Comparison of ENCODE assay signal across 13 mouse cellular contexts in the genomic region with DNA sequence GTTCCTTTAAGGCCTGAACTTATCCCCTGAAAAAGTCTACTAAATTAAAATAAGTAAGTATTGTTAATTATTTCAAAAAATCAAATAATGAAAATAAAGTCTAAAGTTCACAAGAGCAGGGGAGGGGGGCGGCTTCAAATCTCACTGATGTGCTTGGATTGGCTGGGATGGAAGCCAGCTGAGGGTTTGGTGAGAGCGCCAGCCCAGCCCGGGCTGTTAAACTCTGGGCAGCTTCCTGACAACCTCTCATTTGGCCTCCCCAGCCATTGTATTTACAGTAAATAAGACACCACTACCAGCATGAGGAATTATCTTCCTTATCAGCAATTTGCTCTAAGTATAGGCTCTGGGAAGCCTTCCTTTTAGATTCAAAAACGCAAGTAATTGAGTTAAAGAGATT.
"Had no signal": no experiment of that assay in that cellular context is flagged by ENCODE, and none has a peak within 500 bp of the region (broad histone marks: within the 10 kb centered on the region; RNA-seq: fewer than 3 reads in every experiment).

No protein-coding gene starts in this region.

- H3K4me1 ChIP-seq: liver, embryonic 12.5 days had no signal

- H3K9ac ChIP-seq: limb, embryonic 13.5 days; liver, embryonic 12.5 days; midbrain, embryonic 15.5 days; neural tube, embryonic 13.5 days had no signal

- H3K36me3 ChIP-seq: limb, embryonic 13.5 days; liver, embryonic 12.5 days; midbrain, embryonic 10.5 days; midbrain, embryonic 15.5 days; neural tube, embryonic 13.5 days had no signal

- H3K4me2 ChIP-seq: limb, embryonic 13.5 days; liver, embryonic 12.5 days; midbrain, embryonic 15.5 days; neural tube, embryonic 13.5 days had no signal

- ATAC-seq: liver, embryonic 12.5 days; midbrain, embryonic 15.5 days had no signal

- H3K27ac ChIP-seq: layer of hippocampus, adult 2 months; limb, embryonic 13.5 days; liver, embryonic 12.5 days; midbrain, embryonic 10.5 days; midbrain, embryonic 15.5 days; neural tube, embryonic 13.5 days had no signal

- H3K9me3 ChIP-seq: limb, embryonic 13.5 days; liver, embryonic 12.5 days; midbrain, embryonic 10.5 days; midbrain, embryonic 15.5 days; neural tube, embryonic 13.5 days had no signal

- H3K27me3 ChIP-seq: limb, embryonic 13.5 days; midbrain, embryonic 15.5 days; neural tube, embryonic 13.5 days had no signal

- H3K4me3 ChIP-seq: layer of hippocampus, adult 2 months; limb, embryonic 13.5 days; liver, embryonic 12.5 days; midbrain, embryonic 10.5 days; midbrain, embryonic 15.5 days; neural tube, embryonic 13.5 days had no signal

- DNase-seq: kidney, postnatal 4 days; left cerebral cortex, postnatal 4 days; retina, postnatal 1 day; right cerebral cortex, postnatal 4 days; spleen, adult 18-20 months; thymus, adult 18-20 months; thymus, postnatal 14 days had no signal
